Mouse (Mus musculus): ENCODE results near the gene Mtx2. TPM values are rescaled to one million over a fixed set of nuclear protein-coding genes. Genes with fewer than 3 reads are reported as not detected.

Gene Mtx2
- polyA plus RNA-seq, 2 experiments from 2014 or later: 18.8 to 25.3 TPM

DNA sequence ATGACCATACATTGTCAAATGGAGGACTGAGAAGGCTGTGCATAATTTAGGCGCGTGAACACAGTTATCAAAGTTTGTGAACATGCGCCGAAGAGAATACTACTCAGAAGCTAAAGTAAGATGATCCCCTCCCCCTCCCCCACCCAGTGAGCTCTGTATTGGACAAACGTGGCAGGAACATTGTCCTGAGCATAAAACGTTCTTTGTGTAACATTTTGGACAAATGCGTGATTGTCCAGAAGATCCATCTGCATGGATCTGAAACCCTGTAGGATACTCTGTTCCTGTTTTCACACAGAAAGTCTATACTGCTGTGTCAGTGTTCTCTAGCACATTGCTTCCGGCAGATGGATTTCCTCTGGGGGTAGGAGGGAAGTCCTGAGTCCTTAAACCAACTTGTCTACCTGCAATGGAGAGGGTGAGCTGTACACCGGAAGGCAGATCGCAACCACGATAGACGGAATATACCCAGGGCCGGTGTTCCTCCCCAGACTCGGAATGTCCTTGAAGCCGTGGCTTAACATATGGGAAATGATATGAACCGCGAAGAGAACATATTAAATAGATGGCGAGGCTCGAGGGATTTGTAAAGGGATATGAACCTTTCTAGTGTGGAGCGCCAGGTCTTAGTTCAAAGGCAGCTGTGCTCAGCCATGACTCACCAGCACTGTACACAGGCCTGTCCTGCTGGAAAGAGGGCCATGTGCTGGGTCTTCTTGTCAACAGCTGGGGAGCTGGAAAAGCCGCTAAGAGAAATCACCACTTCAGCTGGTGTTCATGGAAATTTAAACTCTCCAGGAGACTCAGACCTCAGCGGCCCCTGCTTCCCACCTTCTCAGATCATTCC lies 100.6 kb downstream of the Mtx2 start:
- no peak for ATAC-seq

Other genes starting within 250 kb of the Mtx2 start
- gene Lnpk, start 246.4 kb upstream of the Mtx2 start, polyA plus RNA-seq (2017; shearing (Covaris generic)): 10 to 100 TPM; 29.4 to 32.2 TPM
- gene Evx2, start 166.2 kb upstream of the Mtx2 start, polyA plus RNA-seq (2017; shearing (Covaris generic)): not detected
- not detected for gene Hoxd13, start 157.5 kb upstream of the Mtx2 start, polyA plus RNA-seq (2017; shearing (Covaris generic))
- not detected for gene Hoxd12, start 150.8 kb upstream of the Mtx2 start, polyA plus RNA-seq (2017; shearing (Covaris generic))
- gene Hoxd11, start 146.2 kb upstream of the Mtx2 start, polyA plus RNA-seq (2017; shearing (Covaris generic)): not detected
- gene Hoxd10, start 133.9 kb upstream of the Mtx2 start, polyA plus RNA-seq (2017; shearing (Covaris generic)): not detected
- gene Hoxd9, start 128.1 kb upstream of the Mtx2 start, polyA plus RNA-seq (2017; shearing (Covaris generic)): not detected
- gene Hoxd8, start 121.2 kb upstream of the Mtx2 start, polyA plus RNA-seq (2017; shearing (Covaris generic)): not detected
- not detected for gene Hoxd3, start 113.9 kb upstream of the Mtx2 start, polyA plus RNA-seq (2017; shearing (Covaris generic))
- not detected for gene Hoxd4, start 113.9 kb upstream of the Mtx2 start, polyA plus RNA-seq (2017; shearing (Covaris generic))
- gene Gm28230, start 99.1 kb upstream of the Mtx2 start, polyA plus RNA-seq (2017; shearing (Covaris generic)): not detected
- not detected for gene Hoxd1, start 62.8 kb upstream of the Mtx2 start, polyA plus RNA-seq (2017; shearing (Covaris generic))